Mouse (Mus musculus) kidney, postnatal 0 days (tissue): Measurements from ENCODE around the gene Acbd6. TPM values are rescaled to one million over a fixed set of nuclear protein-coding genes. Genes with fewer than 3 reads are reported as not detected.

Experiments
- ATAC-seq: fragments of 200-750 bp; cut with Nextera tagmentation; replicated peaks from 2 replicates; pipeline ENCODE4 v1.8.0; 2017; ENCODE audit warnings: low read depth, moderate number of reproducible peaks, moderate TSS enrichment, moderate library complexity; ENCODE audit not compliant: low FRiP score
- DNase-seq: peaks from one replicate; pipeline ENCODE4 v3.0.0-alpha.2; 2016; ENCODE audit warnings: low spot score
- H3K27ac ChIP-seq: fragments of 300-500 bp; sonication (generic); 2 replicates; pipeline ENCODE4 v1.5.1; 2014; ENCODE audit warnings: mild to moderate bottlenecking
- H3K27me3 ChIP-seq: fragments of 300-500 bp; sonication (generic); 2 replicates; pipeline ENCODE4 v1.6.1; 2014; ENCODE audit warnings: low read length, mixed read lengths; ENCODE audit not compliant: insufficient read depth
- H3K36me3 ChIP-seq: fragments of 300-500 bp; sonication (generic); 2 replicates; pipeline ENCODE4 v1.6.1; 2014; ENCODE audit warnings: low read length, mixed read lengths; ENCODE audit not compliant: insufficient read depth
- H3K4me1 ChIP-seq: fragments of 300-500 bp; sonication (generic); replicated peaks from 2 replicates; pipeline ENCODE4 v1.6.1; 2014; ENCODE audit warnings: antibody characterized with exemption, low read length, mixed read lengths; ENCODE audit not compliant: insufficient read depth
- H3K4me2 ChIP-seq: fragments of 300-500 bp; sonication (generic); 2 replicates; pipeline ENCODE4 v1.6.1; 2014; ENCODE audit warnings: mild to moderate bottlenecking, low read length, moderate library complexity, mixed read lengths
- H3K4me3 ChIP-seq: fragments of 300-500 bp; sonication (generic); replicated peaks from 2 replicates; pipeline ENCODE4 v1.5.1; 2014; ENCODE audit warnings: low read depth, low read length
- H3K9ac ChIP-seq: fragments of 300-500 bp; sonication (generic); 2 replicates; pipeline ENCODE4 v1.6.1; 2014; ENCODE audit warnings: low read depth, low read length
- H3K9me3 ChIP-seq: fragments of 300-500 bp; sonication (generic); replicated peaks from 2 replicates; pipeline ENCODE4 v1.6.1; 2016; ENCODE audit warnings: low read length, inconsistent platforms, mixed read lengths
- CTCF ChIP-seq: IDR thresholded peaks from 2 replicates; pipeline ENCODE4 v1.5.1; 2016; ENCODE audit warnings: antibody characterized with exemption, low read depth, mild to moderate bottlenecking, moderate library complexity
- WGBS: fragments of 180-500 bp; shearing (Covaris S2); extraction: QIAGEN DNeasy Blood & Tissue Kit; methylation state at CpG from one replicate; pipeline ENCODE4 v1.1.7; 2014; 5-methylcytosine and 5-hydroxymethylcytosine counted together
- polyA plus RNA-seq: library from polyadenylated mRNA; unstranded; fragments of >200 nt; fragmentation: Nextera tagmentation; extraction: Ambion mirVana; gene quantifications from 2 replicates; pipeline ENCODE4 v1.2.1, GENCODE M21; 2015

Gene Acbd6
- polyA plus RNA-seq, 1 experiment from 2014 or later: 96.8 TPM

GRCm38 (mm10) chr1:155693026-155693425, 135.1 kb downstream of the Acbd6 start:
- WGBS: 62% methylated on average over 11 of the region's 11 CpGs
- DNase-seq (no peak), ATAC-seq (no peak)
- H3K27me3 ChIP-seq: no peaks in the 10 kb centered on the region
- H3K9me3 ChIP-seq: no peaks in the 10 kb centered on the region
- no peak overlapping the region for H3K9ac ChIP-seq
- no peak overlapping the region for H3K4me2 ChIP-seq
- H3K27ac ChIP-seq: no peak overlapping the region
- no peaks in the 10 kb centered on the region for H3K36me3 ChIP-seq
- H3K4me1 ChIP-seq: no peaks in the 10 kb centered on the region
- H3K4me3 ChIP-seq: no peak overlapping the region
- TF ChIP-seq CTCF: no peak

- H3K27me3 ChIP-seq: no peaks in the 10 kb centered on the region
- H3K36me3 ChIP-seq: no peaks in the 10 kb centered on the region
- DNase-seq (no peak), ATAC-seq (no peak)
- H3K4me3 ChIP-seq: no peak overlapping the region
- no peak overlapping the region for H3K4me2 ChIP-seq
- TF ChIP-seq CTCF: no peak
- 0 out of 2 replicates have a peak, but pooled peaks cover 3% of the 10 kb centered on the region for H3K4me1 ChIP-seq
- WGBS: 42% methylated on average over 5 of the region's 5 CpGs
- no peak overlapping the region for H3K27ac ChIP-seq
- no peak overlapping the region for H3K9ac ChIP-seq
- no peaks in the 10 kb centered on the region for H3K9me3 ChIP-seq
Observed at GRCm38 (mm10) chr1:155693443-155693842, 135.5 kb downstream of the Acbd6 start.

GRCm38 (mm10) chr1:155698373-155699159, 140.6 kb downstream of the Acbd6 start:
- DNase-seq: no peak
- WGBS: 22% methylated on average over 17 of the region's 17 CpGs

GRCm38 (mm10) chr1:155700886-155701285, 143.0 kb downstream of the Acbd6 start:
- no peak overlapping the region for H3K4me2 ChIP-seq
- H3K27me3 ChIP-seq: no peaks in the 10 kb centered on the region
- DNase-seq: no peak
- no peak for TF ChIP-seq CTCF
- H3K36me3 ChIP-seq: no peaks in the 10 kb centered on the region
- no peak overlapping the region for H3K4me3 ChIP-seq
- H3K27ac ChIP-seq: no peak overlapping the region
- H3K4me1 ChIP-seq: 0 out of 2 replicates have a peak, but pooled peaks cover 6% of the 10 kb centered on the region
- H3K9me3 ChIP-seq: no peaks in the 10 kb centered on the region
- no peak for ATAC-seq
- H3K9ac ChIP-seq: no peak overlapping the region

More at GRCm38 (mm10) chr1:155698373-155699159, 140.6 kb downstream of the Acbd6 start:
- Histone ChIP-seq H3K9me3 (no peaks in the 10 kb centered on the region), H3K4me3 (no peak overlapping the region), H3K4me1 (0 out of 2 replicates have a peak, but pooled peaks cover 6% of the 10 kb centered on the region), H3K9ac (no peak overlapping the region), H3K4me2 (no peak overlapping the region), H3K27ac (no peak overlapping the region), H3K27me3 (no peaks in the 10 kb centered on the region), H3K36me3 (no peaks in the 10 kb centered on the region)
- no peak for TF ChIP-seq CTCF
- no peak for ATAC-seq

GRCm38 (mm10) chr1:155703191-155703680, 145.3 kb downstream of the Acbd6 start:
- H3K27ac ChIP-seq: no peak overlapping the region
- 89% methylated on average over 5 of the region's 5 CpGs for WGBS

GRCm38 (mm10) chr1:155704182-155704581, 146.3 kb downstream of the Acbd6 start:
- Histone ChIP-seq H3K4me1 (no peaks in the 10 kb centered on the region), H3K27ac (no peak overlapping the region), H3K27me3 (no peaks in the 10 kb centered on the region), H3K9ac (no peak overlapping the region), H3K4me2 (no peak overlapping the region), H3K9me3 (no peaks in the 10 kb centered on the region), H3K36me3 (no peaks in the 10 kb centered on the region), H3K4me3 (no peak overlapping the region)
- 60% methylated on average over 5 of the region's 5 CpGs for WGBS
- DNase-seq (no peak), ATAC-seq (no peak)
- no peak for TF ChIP-seq CTCF

More at GRCm38 (mm10) chr1:155703191-155703680, 145.3 kb downstream of the Acbd6 start:
- TF ChIP-seq CTCF: no peak
- Histone ChIP-seq H3K36me3 (no peaks in the 10 kb centered on the region), H3K9me3 (no peaks in the 10 kb centered on the region), H3K27me3 (no peaks in the 10 kb centered on the region), H3K4me1 (0 out of 2 replicates have a peak, but pooled peaks cover 5% of the 10 kb centered on the region), H3K4me3 (no peak overlapping the region), H3K9ac (no peak overlapping the region), H3K4me2 (no peak overlapping the region)
- DNase-seq: no peak
- ATAC-seq: no peak
